Mouse (Mus musculus) kidney, embryonic 16.5 days (tissue): ENCODE measurements around the gene Olfr262. TPM values are rescaled to one million over a fixed set of nuclear protein-coding genes. Genes with fewer than 3 reads are reported as not detected.
"Not testable (repeated sequence)": the region's sequence is repeated elsewhere in the genome, so short reads cannot be mapped to it uniquely, and the experiment has no call there.

ENCODE experiments used
- ATAC-seq: fragments of 200-750 bp; cut with Nextera tagmentation; 2 replicates; pipeline ENCODE4 v1.8.0; 2017; ENCODE audit warnings: moderate TSS enrichment; ENCODE audit not compliant: low FRiP score, low TSS enrichment
- H3K27ac ChIP-seq: fragments of 300-500 bp; sonication (generic); 2 replicates; pipeline ENCODE4 v1.5.1; 2014; ENCODE audit warnings: low read length
- H3K27me3 ChIP-seq: fragments of 300-500 bp; sonication (generic); 2 replicates; pipeline ENCODE4 v1.6.1; 2014; ENCODE audit warnings: low read length, control low read depth, mixed read lengths; ENCODE audit not compliant: insufficient read depth
- H3K36me3 ChIP-seq: fragments of 300-500 bp; sonication (generic); 2 replicates; pipeline ENCODE4 v1.6.1; 2014; ENCODE audit warnings: low read length, control low read depth, mixed read lengths; ENCODE audit not compliant: insufficient read depth
- H3K4me1 ChIP-seq: fragments of 300-500 bp; sonication (generic); 2 replicates; pipeline ENCODE4 v1.6.1; 2014; ENCODE audit warnings: low read length, control low read depth, mixed read lengths; ENCODE audit not compliant: insufficient read depth
- H3K4me2 ChIP-seq: fragments of 300-500 bp; sonication (generic); replicated peaks from 2 replicates; pipeline ENCODE4 v1.6.1; 2014; ENCODE audit warnings: low read depth, low read length
- H3K4me3 ChIP-seq: fragments of 300-500 bp; sonication (generic); 2 replicates; pipeline ENCODE4 v1.5.1; 2014; ENCODE audit warnings: mild to moderate bottlenecking, low read length
- H3K9ac ChIP-seq: fragments of 300-500 bp; sonication (generic); replicated peaks from 2 replicates; pipeline ENCODE4 v1.6.1; 2014; ENCODE audit warnings: low read length
- H3K9me3 ChIP-seq: fragments of 300-500 bp; sonication (generic); 2 replicates; pipeline ENCODE4 v1.6.1; 2016; ENCODE audit warnings: low read length, control low read depth
- WGBS: fragments of 180-500 bp; shearing (Covaris S2); extraction: QIAGEN DNeasy Blood & Tissue Kit; methylation state at CpG from one replicate; pipeline ENCODE4 v1.1.7; 2014; 5-methylcytosine and 5-hydroxymethylcytosine counted together
- polyA plus RNA-seq: library from polyadenylated mRNA; unstranded; fragments of >200 nt; fragmentation: Nextera tagmentation; extraction: Ambion mirVana; gene quantifications from 2 replicates; pipeline ENCODE4 v1.2.1, GENCODE M21; 2015

The Olfr262 gene
- not detected in 2 replicates for polyA plus RNA-seq

DNA sequence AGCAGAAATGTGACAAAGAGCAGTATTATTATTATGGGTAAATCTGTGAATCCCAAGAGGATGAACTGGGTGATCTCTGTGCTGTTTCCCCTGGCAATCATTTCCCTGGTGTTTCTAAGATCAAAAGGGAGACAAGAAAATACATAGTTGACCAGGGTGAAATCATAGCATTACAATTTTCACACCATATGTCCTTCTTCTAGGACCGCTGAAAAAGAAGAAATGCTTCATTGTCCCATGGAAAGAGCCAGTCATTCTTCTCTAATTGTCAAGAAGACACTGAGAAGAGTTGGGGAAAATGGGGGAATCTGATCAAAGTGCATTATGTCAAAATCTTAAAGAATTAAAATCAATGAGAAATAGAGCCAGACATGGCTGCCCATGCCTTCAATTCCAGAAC, at the start of gene Olfr262:
Olfr262 (minus strand) TSS at position 101 of the 400 bp plus-strand sequence.
- Histone ChIP-seq H3K4me3 (no peak within 1 kb of the TSS), H3K27ac (no peak within 1 kb of the TSS), H3K4me1 (no peaks in the 10 kb centered on the region), H3K9ac (no peak within 1 kb of the TSS), H3K4me2 (no peak within 1 kb of the TSS), H3K36me3 (no peaks in the 10 kb centered on the region), H3K9me3 (no peaks in the 10 kb centered on the region), H3K27me3 (no peaks in the 10 kb centered on the region)
- no peak for ATAC-seq
- WGBS: 92% methylated on average over 1 of the region's 1 CpGs

DNA sequence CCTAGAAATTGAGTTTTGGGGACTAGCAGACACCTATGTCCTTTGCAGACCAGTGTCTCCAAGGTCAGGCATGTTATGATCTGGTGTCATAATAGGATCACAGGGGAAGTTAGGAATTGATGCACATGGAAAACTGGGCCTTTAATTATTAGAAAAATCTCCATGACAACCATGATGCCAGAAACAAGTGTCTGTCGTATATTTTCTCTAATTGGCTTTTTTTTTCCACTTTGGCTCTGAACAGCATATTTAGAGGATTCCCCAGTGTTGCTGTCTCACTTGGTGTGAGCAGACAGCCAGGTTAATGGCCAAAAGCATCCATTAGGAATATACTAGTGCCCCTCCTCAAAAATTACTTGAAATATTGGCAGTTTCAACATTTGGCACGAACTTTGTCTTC, 38.1 kb upstream of the Olfr262 start, which contains the start of gene Olfr1434:
Olfr1434 (plus strand) TSS at position 301 of the 400 bp plus-strand sequence.
- Histone ChIP-seq H3K27ac (no peak within 1 kb of the TSS), H3K4me2 (no peak within 1 kb of the TSS), H3K4me1 (no peaks in the 10 kb centered on the region), H3K9ac (no peak within 1 kb of the TSS), H3K27me3 (no peaks in the 10 kb centered on the region), H3K4me3 (no peak within 1 kb of the TSS), H3K9me3 (no peaks in the 10 kb centered on the region), H3K36me3 (no peaks in the 10 kb centered on the region)
- WGBS: 76% methylated on average over 2 of the region's 2 CpGs
- no peak for ATAC-seq

DNA sequence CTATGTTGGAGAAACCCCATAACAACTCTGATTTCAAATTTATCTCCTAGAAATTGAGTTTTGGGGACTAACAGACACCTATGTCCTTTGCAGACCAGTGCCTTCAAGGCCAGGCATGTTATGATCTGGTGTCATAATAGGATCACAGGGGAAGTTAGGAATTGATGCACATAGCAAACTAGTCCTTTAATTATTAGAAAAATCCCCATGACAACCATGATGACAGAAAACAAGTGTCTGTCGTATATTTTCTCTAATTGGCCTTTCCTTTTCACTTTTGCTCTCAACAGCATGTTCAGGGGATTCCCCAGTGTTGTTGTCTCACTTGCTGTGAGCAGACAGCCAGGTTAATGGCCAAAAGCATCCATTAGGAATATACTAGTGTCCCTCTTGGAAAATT, 19.3 kb upstream of the Olfr262 start, which contains the start of gene Olfr235:
Olfr235 (plus strand) TSS at position 301 of the 400 bp plus-strand sequence.
- no peak within 1 kb of the TSS for H3K9ac ChIP-seq
- ATAC-seq: no peak
- H3K4me1 ChIP-seq: no peaks in the 10 kb centered on the region
- H3K4me2 ChIP-seq: no peak within 1 kb of the TSS
- 55% methylated on average over 1 of the region's 1 CpGs for WGBS
- H3K27me3 ChIP-seq: no peaks in the 10 kb centered on the region
- no peaks in the 10 kb centered on the region for H3K36me3 ChIP-seq
- H3K27ac ChIP-seq: no peak within 1 kb of the TSS
- no peak within 1 kb of the TSS for H3K4me3 ChIP-seq
- H3K9me3 ChIP-seq: no peaks in the 10 kb centered on the region

- not testable (repeated sequence) for H3K4me3 ChIP-seq, ATAC-seq, H3K9ac ChIP-seq, H3K4me1 ChIP-seq, H3K27ac ChIP-seq, H3K4me2 ChIP-seq, H3K36me3 ChIP-seq, H3K27me3 ChIP-seq, H3K9me3 ChIP-seq
These were observed 9.0 kb downstream of the Olfr262 start, which contains the start of gene Olfr1432 for GRCm38 (mm10) chr19:12232496-12232895. Olfr1432 (minus strand) TSS chr19:12232596.

DNA sequence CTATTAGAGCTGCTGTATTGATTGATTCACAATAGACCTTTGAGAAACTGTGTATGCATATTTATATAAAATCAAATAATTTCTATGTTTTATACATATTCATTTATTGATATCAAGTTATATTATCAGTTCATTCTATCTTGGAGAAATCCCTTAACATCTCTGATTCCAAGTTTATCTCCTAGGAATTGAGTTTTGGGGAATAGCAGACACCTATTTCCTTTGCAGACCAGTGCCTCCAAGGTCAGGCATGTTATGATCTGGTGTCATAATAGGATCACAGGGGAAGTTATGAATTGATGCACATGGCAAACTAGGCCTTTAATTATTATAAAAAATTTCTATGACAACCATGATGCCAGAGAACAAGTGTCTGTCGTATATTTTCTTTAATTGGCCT, 41.1 kb downstream of the Olfr262 start, which contains the start of gene Olfr1431:
Olfr1431 (plus strand) TSS at position 301 of the 400 bp plus-strand sequence.
- WGBS: 79% methylated on average over 1 of the region's 1 CpGs
- Histone ChIP-seq H3K27me3 (no peaks in the 10 kb centered on the region), H3K4me1 (no peaks in the 10 kb centered on the region), H3K9ac (no peak within 1 kb of the TSS), H3K36me3 (no peaks in the 10 kb centered on the region), H3K9me3 (no peaks in the 10 kb centered on the region), H3K4me3 (no peak within 1 kb of the TSS), H3K27ac (no peak within 1 kb of the TSS), H3K4me2 (no peak within 1 kb of the TSS)
- no peak for ATAC-seq

GRCm38 (mm10) chr19:12199076-12199475, 42.4 kb downstream of the Olfr262 start:
- not testable (repeated sequence) for H3K4me1 ChIP-seq, H3K9ac ChIP-seq, ATAC-seq, H3K4me3 ChIP-seq, H3K9me3 ChIP-seq, H3K4me2 ChIP-seq, H3K27me3 ChIP-seq, H3K36me3 ChIP-seq, H3K27ac ChIP-seq
- WGBS: 86% methylated on average over 4 of the region's 4 CpGs

Other genes starting within 250 kb of the Olfr262 start
- gene Olfr1423, start 200.3 kb downstream of the Olfr262 start, polyA plus RNA-seq: not detected in 2 replicates
- gene Olfr1424, start 179.0 kb downstream of the Olfr262 start, polyA plus RNA-seq: not detected in 2 replicates
- gene Olfr1425, start 163.9 kb downstream of the Olfr262 start, polyA plus RNA-seq: not detected in 2 replicates
- gene Olfr1426, start 149.6 kb downstream of the Olfr262 start, polyA plus RNA-seq: not detected in 2 replicates
- gene Olfr1427, start 138.3 kb downstream of the Olfr262 start, polyA plus RNA-seq: not detected in 2 replicates
- not detected in 2 replicates for gene Olfr1428, start 125.8 kb downstream of the Olfr262 start, polyA plus RNA-seq
- gene Olfr76, start 118.5 kb downstream of the Olfr262 start, polyA plus RNA-seq: not detected in 2 replicates
- gene Olfr1555-ps1, start 71.5 kb downstream of the Olfr262 start, polyA plus RNA-seq: not detected in 2 replicates
- not detected in 2 replicates for gene Olfr1431, start 41.0 kb downstream of the Olfr262 start, polyA plus RNA-seq
- not detected in 2 replicates for gene Olfr1432, start 9.1 kb downstream of the Olfr262 start, polyA plus RNA-seq
- not detected in 2 replicates for gene Olfr235, start 19.4 kb upstream of the Olfr262 start, polyA plus RNA-seq
- not detected in 2 replicates for gene Olfr1434, start 38.2 kb upstream of the Olfr262 start, polyA plus RNA-seq
- not detected in 2 replicates for gene Olfr1436, start 57.5 kb upstream of the Olfr262 start, polyA plus RNA-seq
- gene Olfr1437, start 83.4 kb upstream of the Olfr262 start, polyA plus RNA-seq: not detected in 2 replicates
- not detected in 2 replicates for gene Olfr1438-ps1, start 94.3 kb upstream of the Olfr262 start, polyA plus RNA-seq
- gene Olfr1440, start 145.6 kb upstream of the Olfr262 start, polyA plus RNA-seq: not detected in 2 replicates
- gene Olfr1441, start 175.8 kb upstream of the Olfr262 start, polyA plus RNA-seq: not detected in 2 replicates
- gene Pfpl, start 186.2 kb upstream of the Olfr262 start, polyA plus RNA-seq: not detected in 2 replicates
- 0.54 and 0.62 TPM in 2 replicates for gene Mpeg1, start 219.1 kb upstream of the Olfr262 start, polyA plus RNA-seq